Mouse (Mus musculus) megakaryocyte progenitor cell, adult 5-6 weeks (primary cell): ENCODE results near the gene Rpl22. TPM values are rescaled to one million over a fixed set of nuclear protein-coding genes. Genes with fewer than 3 reads are reported as not detected.

Experiments used
- ATAC-seq: replicated peaks from 2 replicates; pipeline ENCODE4 v1.8.0; 2016; ENCODE audit warnings: mild to moderate bottlenecking, moderate TSS enrichment, inconsistent platforms; ENCODE audit not compliant: poor library complexity
- total RNA-seq, 2 experiments: library from RNA; stranded (forward) in 1 of 2; stranded (reverse) in 1 of 2; fragments of 157-497, 149-512 nt in 1 of 2; fragments of 200-1000 nt in 1 of 2; gene quantifications; 2 replicates each; pipeline versions ENCODE4 v1.2.3 to v1.2.4; 2015 to 2017

Gene Rpl22
- total RNA-seq, 2 experiments from 2014 or later, result 1,636 to 3,570 TPM

- ATAC-seq, result no peak
Measured at GRCm38 (mm10) chr4:152333587-152333986, 8.0 kb downstream of the Rpl22 start.

GRCm38 (mm10) chr4:152337772-152338171 is 12.2 kb downstream of the Rpl22 start:
- ATAC-seq, result no peak

- ATAC-seq, result no peak
Measured at GRCm38 (mm10) chr4:152338419-152339292, 13.1 kb downstream of the Rpl22 start, which contains the start of gene Chd5. Gene Chd5 (plus strand): TSS chr4:152338651.

- ATAC-seq, result no peak
Measured at GRCm38 (mm10) chr4:152339293-152339790, 13.8 kb downstream of the Rpl22 start.

- peak; percentile 63 for ATAC-seq
Measured at GRCm38 (mm10) chr4:152340584-152341284, 15.2 kb downstream of the Rpl22 start.

- ATAC-seq, result peak; percentile 53
Measured at GRCm38 (mm10) chr4:152343296-152343695, 17.8 kb downstream of the Rpl22 start.

GRCm38 (mm10) chr4:152344651-152345050 is 19.1 kb downstream of the Rpl22 start:
- 0 out of 2 replicates have a peak, but pooled peaks have one; percentile 9 for ATAC-seq

GRCm38 (mm10) chr4:152345120-152345889 is 19.8 kb downstream of the Rpl22 start:
- ATAC-seq, result peak; percentile 70

GRCm38 (mm10) chr4:152349837-152350381 is 24.4 kb downstream of the Rpl22 start:
- no peak for ATAC-seq

GRCm38 (mm10) chr4:152350722-152351421 is 25.3 kb downstream of the Rpl22 start:
- no peak for ATAC-seq

- peak; percentile 47 for ATAC-seq
Measured at GRCm38 (mm10) chr4:152351422-152352305, 26.1 kb downstream of the Rpl22 start.

- peak; percentile 50 for ATAC-seq
Measured at GRCm38 (mm10) chr4:152353886-152354637, 28.5 kb downstream of the Rpl22 start.

- ATAC-seq, result no peak
Measured at GRCm38 (mm10) chr4:152355672-152356071, 30.1 kb downstream of the Rpl22 start.

GRCm38 (mm10) chr4:152359700-152360099 is 34.2 kb downstream of the Rpl22 start:
- ATAC-seq, result no peak

GRCm38 (mm10) chr4:152360855-152361254 is 35.3 kb downstream of the Rpl22 start:
- ATAC-seq, result peak; percentile 79

- ATAC-seq, result peak; percentile 71
Measured at GRCm38 (mm10) chr4:152362180-152362579, 36.6 kb downstream of the Rpl22 start.

- ATAC-seq, result no peak
Measured at GRCm38 (mm10) chr4:152365228-152365627, 39.7 kb downstream of the Rpl22 start.
